Mouse (Mus musculus) liver, embryonic 14.5 days (tissue): ENCODE measurements at regions not wholly inside any gene's neighbourhood (a gene's known extent, or its start where the extent isn't known, plus 50 kb on each side); places are given as distances from the start of the nearest gene placed in this dataset.

ENCODE experiments used
- ATAC-seq: fragments of 200-750 bp; cut with Nextera tagmentation; 2 replicates; pipeline ENCODE4 v1.8.0; 2017; ENCODE audit warnings: moderate number of reproducible peaks, mild to moderate bottlenecking, moderate library complexity; ENCODE audit not compliant: insufficient read depth
- DNase-seq, 3 experiments: peaks; one replicate each; pipeline ENCODE4 v3.0.0-alpha.2; 2012 to 2013; ENCODE audit warnings: low read depth in 3 of 3, low spot score in 3 of 3
- H3K27ac ChIP-seq: fragments of 300-500 bp; sonication (generic); 2 replicates; pipeline ENCODE4 v1.5.1; 2014; ENCODE audit warnings: moderate library complexity, mild to moderate bottlenecking, control low read depth, inconsistent platforms
- H3K27me3 ChIP-seq: fragments of 300-500 bp; sonication (generic); 2 replicates; pipeline ENCODE4 v1.6.1; 2014; ENCODE audit warnings: mild to moderate bottlenecking, low read length, moderate library complexity; ENCODE audit not compliant: control insufficient read depth, insufficient read depth
- H3K36me3 ChIP-seq: fragments of 300-500 bp; sonication (generic); replicated peaks from 2 replicates; pipeline ENCODE4 v1.6.1; 2014; ENCODE audit warnings: low read depth; ENCODE audit not compliant: control insufficient read depth, insufficient read depth
- H3K4me1 ChIP-seq, 2 experiments: fragments of 200-500 bp in 1 of 2; fragments of 300-500 bp in 1 of 2; sonication (generic) in 1 of 2; replicated peaks; 2 replicates each; pipeline ENCODE4 v1.6.1; 2012 to 2014; ENCODE audit warnings: antibody characterized with exemption in 1 of 2, inconsistent platforms in 1 of 2, low read length in 1 of 2; ENCODE audit not compliant: control insufficient read depth in 2 of 2, insufficient read depth in 2 of 2
- H3K4me2 ChIP-seq: fragments of 300-500 bp; sonication (generic); 2 replicates; pipeline ENCODE4 v1.6.1; 2014; ENCODE audit warnings: low read depth, mild to moderate bottlenecking, control low read depth, moderate library complexity
- H3K4me3 ChIP-seq, 2 experiments: fragments of 200-500 bp in 1 of 2; fragments of 300-500 bp in 1 of 2; sonication (generic) in 1 of 2; 2 replicates each; pipeline ENCODE4 v1.5.1; 2012 to 2014; ENCODE audit warnings: low read depth in 2 of 2, low read length in 2 of 2, mild to moderate bottlenecking in 2 of 2, control low read depth in 1 of 2, inconsistent platforms in 1 of 2, moderate library complexity in 1 of 2; ENCODE audit not compliant: insufficient read depth in 1 of 2
- H3K9ac ChIP-seq: fragments of 300-500 bp; sonication (generic); replicated peaks from 2 replicates; pipeline ENCODE4 v1.6.1; 2014; ENCODE audit warnings: mild to moderate bottlenecking, control low read depth, moderate library complexity
- H3K9me3 ChIP-seq: fragments of 300-500 bp; sonication (generic); 2 replicates; pipeline ENCODE4 v1.6.1; 2016; ENCODE audit warnings: low read length, mixed read lengths; ENCODE audit not compliant: control insufficient read depth
- CTCF ChIP-seq: IDR thresholded peaks from 2 replicates; pipeline ENCODE4 v1.5.1; 2016; ENCODE audit warnings: antibody characterized with exemption, low read depth, control low read depth
- EP300 ChIP-seq: IDR thresholded peaks from 2 replicates; pipeline ENCODE4 v1.6.1; 2016; ENCODE audit warnings: antibody characterized with exemption, low read depth
- WGBS: fragments of 180-500 bp; shearing (Covaris S2); extraction: QIAGEN DNeasy Blood & Tissue Kit; methylation state at CpG from one replicate; pipeline ENCODE4 v1.1.7; 2014; ENCODE audit not compliant: insufficient replicate concordance; 5-methylcytosine and 5-hydroxymethylcytosine counted together

DNA sequence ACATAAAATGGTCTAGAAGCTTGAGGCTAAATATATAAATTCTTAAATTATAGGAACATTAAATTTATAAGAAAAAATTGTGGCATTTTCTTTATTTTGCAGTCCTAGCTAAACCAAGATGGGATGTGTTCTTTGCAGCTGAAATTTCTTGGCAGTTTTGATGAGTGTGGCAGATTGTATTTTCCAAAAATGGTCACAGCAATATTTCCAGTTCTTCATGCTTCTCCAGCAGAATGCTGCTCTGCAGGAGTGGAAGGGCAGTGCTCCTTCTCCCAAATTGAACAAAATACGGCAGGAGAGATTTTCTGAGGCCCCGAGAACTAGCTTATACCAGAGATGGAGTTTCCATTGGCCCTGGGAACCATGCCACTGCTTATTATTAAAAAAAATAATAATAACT is 587.6 kb downstream of the Prkd1 start:
- 64% methylated on average over 2 of the region's 2 CpGs for WGBS
- Histone ChIP-seq H3K4me1 (no peaks in the 10 kb centered on the region), H3K9ac (no peak overlapping the region), H3K4me3 (no peak overlapping the region), H3K4me2 (no peak overlapping the region), H3K27me3 (no peaks in the 10 kb centered on the region), H3K36me3 (no peaks in the 10 kb centered on the region), H3K9me3 (no peaks in the 10 kb centered on the region), H3K27ac (no peak overlapping the region)
- no peak for DNase-seq
- ATAC-seq = no peak
- TF ChIP-seq CTCF = no peak
- no peak for TF ChIP-seq EP300

DNA sequence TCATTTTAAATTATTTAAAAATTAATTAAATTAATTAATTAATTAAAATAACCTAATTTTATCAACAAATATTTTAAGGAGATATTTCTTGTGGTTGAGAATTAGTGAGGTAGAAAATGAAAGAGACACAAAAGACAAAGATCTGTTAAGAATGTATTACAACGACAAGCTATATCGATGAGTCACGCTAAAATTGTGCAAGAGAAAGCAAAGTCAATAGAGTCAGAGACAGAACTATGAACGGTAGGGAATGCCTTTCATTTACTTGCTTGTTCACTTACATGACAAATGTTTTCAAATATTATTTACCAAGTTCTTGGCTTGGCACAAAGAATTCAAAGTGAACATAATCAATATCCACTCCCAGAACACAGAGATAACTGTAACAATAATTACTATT is 582.5 kb downstream of the Prkd1 start:
- H3K27me3 ChIP-seq = no peaks in the 10 kb centered on the region
- H3K4me1 ChIP-seq = no peaks in the 10 kb centered on the region
- H3K4me3 ChIP-seq = no peak overlapping the region
- H3K27ac ChIP-seq = no peak overlapping the region
- H3K9me3 ChIP-seq = no peaks in the 10 kb centered on the region
- DNase-seq (no peak), ATAC-seq (no peak)
- H3K4me2 ChIP-seq = no peak overlapping the region
- H3K9ac ChIP-seq = no peak overlapping the region
- H3K36me3 ChIP-seq = no peaks in the 10 kb centered on the region
- TF ChIP-seq CTCF = no peak
- TF ChIP-seq EP300 = no peak
- 64% methylated on average over 4 of the region's 4 CpGs for WGBS

DNA sequence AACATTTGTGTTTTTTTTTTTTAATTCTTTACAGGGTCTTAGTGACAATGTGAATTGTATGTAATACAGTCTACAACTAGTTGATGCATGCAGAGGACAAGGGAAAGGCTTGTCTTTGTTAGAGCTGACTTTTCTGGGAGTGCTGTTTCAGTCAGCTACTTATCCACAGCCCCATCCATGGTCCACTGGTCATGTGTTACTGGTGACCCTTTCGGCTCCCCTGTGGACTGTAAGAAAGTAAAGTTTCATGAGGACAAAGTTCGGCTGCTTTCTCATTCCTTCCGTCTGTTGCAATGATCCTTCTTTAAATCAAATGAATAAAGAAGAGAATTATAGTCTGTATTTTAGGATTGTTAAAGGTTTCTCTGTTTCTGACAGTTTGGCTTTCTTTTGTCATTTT is 577.1 kb downstream of the Prkd1 start:
- H3K4me2 ChIP-seq = no peak overlapping the region
- no peaks in the 10 kb centered on the region for H3K9me3 ChIP-seq
- no peaks in the 10 kb centered on the region for H3K27me3 ChIP-seq
- H3K4me1 ChIP-seq = no peaks in the 10 kb centered on the region
- no peak for TF ChIP-seq CTCF
- no peak for TF ChIP-seq EP300
- ATAC-seq (no peak), DNase-seq (no peak)
- no peaks in the 10 kb centered on the region for H3K36me3 ChIP-seq
- no peak overlapping the region for H3K9ac ChIP-seq
- WGBS = 56% methylated on average over 3 of the region's 3 CpGs
- no peak overlapping the region for H3K4me3 ChIP-seq
- H3K27ac ChIP-seq = no peak overlapping the region

DNA sequence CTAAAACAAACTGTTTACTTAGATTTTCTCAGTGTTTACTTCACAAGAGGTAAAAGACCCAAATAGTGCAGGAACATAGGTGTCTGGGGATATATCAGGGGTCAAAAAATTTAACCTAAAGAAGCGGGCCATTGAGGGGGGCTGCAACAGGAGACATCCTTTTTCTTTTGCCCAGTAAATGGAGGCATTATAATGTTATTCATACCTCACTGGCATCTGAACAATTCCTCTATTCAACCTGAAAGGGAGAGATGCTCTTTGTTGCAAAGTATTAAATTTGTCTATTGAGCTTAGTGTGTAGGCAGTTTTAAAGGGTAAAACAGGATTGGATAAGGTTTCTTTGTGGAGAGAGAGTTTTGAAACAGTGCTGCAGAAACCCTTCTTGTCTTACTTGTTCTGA is 576.5 kb downstream of the Prkd1 start:
- WGBS = 62% methylated on average over 1 of the region's 1 CpGs
- no peak for TF ChIP-seq EP300
- TF ChIP-seq CTCF = no peak
- Histone ChIP-seq H3K27ac (no peak overlapping the region), H3K4me2 (no peak overlapping the region), H3K4me1 (no peaks in the 10 kb centered on the region), H3K27me3 (no peaks in the 10 kb centered on the region), H3K9me3 (no peaks in the 10 kb centered on the region), H3K36me3 (no peaks in the 10 kb centered on the region), H3K4me3 (no peak overlapping the region), H3K9ac (no peak overlapping the region)
- DNase-seq (no peak), ATAC-seq (no peak)

DNA sequence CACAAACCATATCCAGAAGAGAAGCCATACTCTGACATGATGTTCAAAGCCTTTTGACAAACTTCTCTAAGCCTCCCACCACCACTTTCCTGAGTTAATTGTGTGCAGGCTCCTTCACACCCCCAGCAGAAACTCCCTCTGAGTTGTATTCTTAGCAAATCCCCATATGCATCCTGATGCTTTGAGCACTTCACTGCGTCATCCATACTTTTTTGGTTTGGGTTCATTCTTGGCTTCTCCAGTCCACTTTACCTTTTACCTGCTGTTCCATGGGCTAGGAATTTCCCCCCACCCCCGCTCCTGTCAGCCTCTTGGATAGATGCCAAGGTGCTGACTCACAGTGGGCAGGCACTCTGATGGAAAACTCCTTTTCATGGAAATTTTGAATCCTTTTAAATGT is 575.2 kb downstream of the Prkd1 start:
- DNase-seq = no peak
- H3K4me3 ChIP-seq = no peak overlapping the region
- H3K27me3 ChIP-seq = no peaks in the 10 kb centered on the region
- no peak overlapping the region for H3K27ac ChIP-seq
- H3K4me1 ChIP-seq = no peaks in the 10 kb centered on the region
- H3K4me2 ChIP-seq = no peak overlapping the region
- no peak for ATAC-seq
- no peaks in the 10 kb centered on the region for H3K36me3 ChIP-seq
- no peaks in the 10 kb centered on the region for H3K9me3 ChIP-seq
- TF ChIP-seq CTCF = no peak
- 41% methylated on average over 2 of the region's 2 CpGs for WGBS
- H3K9ac ChIP-seq = no peak overlapping the region

DNA sequence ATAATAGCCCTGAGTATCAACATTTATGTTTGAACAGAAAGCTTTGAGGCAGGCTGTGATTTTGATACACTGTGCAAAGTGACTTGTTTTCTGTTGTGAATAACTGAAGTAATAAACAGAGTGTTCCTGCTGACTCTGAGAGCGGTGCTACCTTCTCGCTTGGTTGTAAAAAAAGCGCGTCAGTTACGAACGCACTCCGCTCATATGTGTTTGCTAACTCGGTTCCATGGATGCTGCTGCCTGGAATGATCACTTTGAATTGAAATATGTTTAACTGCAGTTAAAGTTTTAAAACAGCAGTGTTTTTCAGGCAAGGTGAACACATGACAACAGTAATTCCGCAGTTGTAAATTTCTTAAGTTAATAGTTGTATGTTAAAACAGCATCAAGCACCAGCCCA is 567.7 kb downstream of the Prkd1 start:
- TF ChIP-seq CTCF (no peak), EP300 (no peak)
- ATAC-seq (no peak), DNase-seq (no peak)
- Histone ChIP-seq H3K9me3 (no peaks in the 10 kb centered on the region), H3K4me3 (no peak overlapping the region), H3K36me3 (no peaks in the 10 kb centered on the region), H3K4me1 (no peaks in the 10 kb centered on the region), H3K4me2 (no peak overlapping the region), H3K27me3 (no peaks in the 10 kb centered on the region), H3K9ac (no peak overlapping the region), H3K27ac (no peak overlapping the region)
- 86% methylated on average over 9 of the region's 9 CpGs for WGBS
